Mouse (Mus musculus) ES-CJ7 (cell line): ENCODE data around the gene 3110001I22Rik.
"Not testable (repeated sequence)": the region's sequence is repeated elsewhere in the genome, so short reads cannot be mapped to it uniquely, and the experiment has no call there.

ENCODE experiments used
- DNase-seq: peaks from one replicate; pipeline ENCODE4 v3.0.0; 2011; ENCODE audit warnings: low read depth, low spot score

Gene 3110001I22Rik

GRCm38 (mm10) chr16:13671685-13672385, at the start of gene 3110001I22Rik, which contains the start of gene Bfar:
Gene 3110001I22Rik, plus strand, starts transcription at chr16:13671929.
Gene Bfar, plus strand, starts transcription at chr16:13671858.
- peak; percentile 97 for DNase-seq

GRCm38 (mm10) chr16:13628345-13628744, 43.4 kb upstream of the 3110001I22Rik start:
- DNase-seq: peak; percentile 65

- DNase-seq: not testable (repeated sequence)
These were observed 33.5 kb upstream of the 3110001I22Rik start for GRCm38 (mm10) chr16:13638198-13638597.

- no peak for DNase-seq
These were observed 32.2 kb upstream of the 3110001I22Rik start for GRCm38 (mm10) chr16:13639508-13639907.

- DNase-seq: peak; percentile 69
These were observed 31.7 kb upstream of the 3110001I22Rik start for GRCm38 (mm10) chr16:13640064-13640463.

GRCm38 (mm10) chr16:13644474-13644873, 27.3 kb upstream of the 3110001I22Rik start:
- no peak for DNase-seq

- DNase-seq: no peak
These were observed 25.8 kb upstream of the 3110001I22Rik start for GRCm38 (mm10) chr16:13645930-13646329.

GRCm38 (mm10) chr16:13658886-13659285, 12.8 kb upstream of the 3110001I22Rik start:
- no peak for DNase-seq

- no peak for DNase-seq
These were observed 11.0 kb upstream of the 3110001I22Rik start for GRCm38 (mm10) chr16:13660736-13661135.

- peak; percentile 93 for DNase-seq
These were observed 3.8 kb upstream of the 3110001I22Rik start, which contains the start of gene Parn for GRCm38 (mm10) chr16:13667878-13668343. Gene Parn, minus strand, starts transcription at chr16:13668170.

GRCm38 (mm10) chr16:13668402-13669108, 3.2 kb upstream of the 3110001I22Rik start:
- DNase-seq: no peak

- DNase-seq: no peak
These were observed 2.4 kb upstream of the 3110001I22Rik start for GRCm38 (mm10) chr16:13669282-13669681.

GRCm38 (mm10) chr16:13670896-13671295, 833 bp upstream of the 3110001I22Rik start:
- not testable (repeated sequence) for DNase-seq

- peak; percentile 54 for DNase-seq
These were observed 713 bp downstream of the 3110001I22Rik start for GRCm38 (mm10) chr16:13672386-13672898.

- DNase-seq: no peak
These were observed 1.4 kb downstream of the 3110001I22Rik start for GRCm38 (mm10) chr16:13673114-13673513.

GRCm38 (mm10) chr16:13674511-13674910, 2.8 kb downstream of the 3110001I22Rik start:
- DNase-seq: no peak

GRCm38 (mm10) chr16:13678601-13679319, 7.0 kb downstream of the 3110001I22Rik start:
- no peak for DNase-seq

- peak; percentile 60 for DNase-seq
These were observed 27.3 kb downstream of the 3110001I22Rik start for GRCm38 (mm10) chr16:13698998-13699397.

- DNase-seq: no peak
These were observed 30.5 kb downstream of the 3110001I22Rik start for GRCm38 (mm10) chr16:13702184-13702583.

- DNase-seq: peak; percentile 57
These were observed 32.9 kb downstream of the 3110001I22Rik start for GRCm38 (mm10) chr16:13704676-13705075.

GRCm38 (mm10) chr16:13714910-13715309, 43.2 kb downstream of the 3110001I22Rik start:
- no peak for DNase-seq
